Mouse (Mus musculus) liver, embryonic 15.5 days (tissue): ENCODE data around the gene Ccdc78. TPM values are rescaled to one million over a fixed set of nuclear protein-coding genes. Genes with fewer than 3 reads are reported as not detected.
"Not testable (repeated sequence)": the region's sequence is repeated elsewhere in the genome, so short reads cannot be mapped to it uniquely, and the experiment has no call there.

Experiments used
- ATAC-seq: fragments of 200-750 bp; cut with Nextera tagmentation; 2 replicates; pipeline ENCODE4 v1.8.0; 2017; ENCODE audit warnings: moderate number of reproducible peaks, mild to moderate bottlenecking, moderate library complexity; ENCODE audit not compliant: insufficient read depth
- H3K27ac ChIP-seq: fragments of 300-500 bp; sonication (generic); replicated peaks from 2 replicates; pipeline ENCODE4 v1.5.1; 2015; ENCODE audit warnings: mild to moderate bottlenecking, inconsistent platforms
- H3K27me3 ChIP-seq: fragments of 300-500 bp; sonication (generic); 2 replicates; pipeline ENCODE4 v1.6.1; 2015; ENCODE audit warnings: mild to moderate bottlenecking, inconsistent platforms
- H3K36me3 ChIP-seq: fragments of 300-500 bp; sonication (generic); replicated peaks from 2 replicates; pipeline ENCODE4 v1.6.1; 2015; ENCODE audit warnings: moderate library complexity, mild to moderate bottlenecking, inconsistent platforms
- H3K4me1 ChIP-seq: fragments of 300-500 bp; sonication (generic); replicated peaks from 2 replicates; pipeline ENCODE4 v1.6.1; 2015; ENCODE audit warnings: inconsistent platforms
- H3K4me2 ChIP-seq: fragments of 300-500 bp; sonication (generic); 2 replicates; pipeline ENCODE4 v1.6.1; 2015; ENCODE audit warnings: moderate library complexity, mild to moderate bottlenecking, inconsistent platforms
- H3K4me3 ChIP-seq: fragments of 300-500 bp; sonication (generic); replicated peaks from 2 replicates; pipeline ENCODE4 v1.5.1; 2015; ENCODE audit warnings: mild to moderate bottlenecking, inconsistent platforms
- H3K9ac ChIP-seq: fragments of 300-500 bp; sonication (generic); 2 replicates; pipeline ENCODE4 v1.6.1; 2015; ENCODE audit warnings: moderate library complexity, mild to moderate bottlenecking, inconsistent platforms
- H3K9me3 ChIP-seq: fragments of 300-500 bp; sonication (generic); replicated peaks from 2 replicates; pipeline ENCODE4 v1.6.1; 2016; ENCODE audit warnings: inconsistent platforms
- WGBS: fragments of 180-500 bp; shearing (Covaris S2); methylation state at CpG from one replicate; pipeline ENCODE4 v1.1.7; 2015; ENCODE audit warnings: mixed read lengths; ENCODE audit not compliant: insufficient replicate concordance; 5-methylcytosine and 5-hydroxymethylcytosine counted together
- polyA plus RNA-seq: library from polyadenylated mRNA; unstranded; fragments of >200 nt; fragmentation: Nextera tagmentation; extraction: Ambion mirVana; gene quantifications from 2 replicates; pipeline ENCODE4 v1.2.1, GENCODE M21; 2015

The Ccdc78 gene
- polyA plus RNA-seq, 1 experiment from 2014 or later, result 0.03 TPM

- H3K4me2 ChIP-seq, result peak overlapping the region; percentile 96
- no peaks in the 10 kb centered on the region for H3K36me3 ChIP-seq
- peaks cover 52% of the 10 kb centered on the region for H3K4me1 ChIP-seq
- under 1% methylated on average over 37 of the region's 37 CpGs for WGBS
- peak overlapping the region; percentile 70 for H3K9ac ChIP-seq
- peaks cover 3% of the 10 kb centered on the region; the same call in 1 of the 2 replicates for H3K27me3 ChIP-seq
- H3K9me3 ChIP-seq, result no peaks in the 10 kb centered on the region
- ATAC-seq, result 0 out of 2 replicates have a peak, but pooled peaks have one; percentile 6
- H3K4me3 ChIP-seq, result peak overlapping the region; percentile 88
- H3K27ac ChIP-seq, result 0 out of 2 replicates have a peak overlapping the region, but pooled peaks have one; percentile 33
Observed at GRCm38 (mm10) chr17:25796211-25796771, 9.9 kb downstream of the Ccdc78 start.

- Histone ChIP-seq H3K36me3 (no peaks in the 10 kb centered on the region), H3K9me3 (no peaks in the 10 kb centered on the region), H3K27me3 (peaks cover 9% of the 10 kb centered on the region), H3K4me1 (peaks cover 45% of the 10 kb centered on the region), H3K27ac (peak within 1 kb of the TSS; percentile 33; the same call in 1 of the 2 replicates), H3K4me2 (peak within 1 kb of the TSS; percentile 96), H3K4me3 (peak within 1 kb of the TSS; percentile 88), H3K9ac (peak within 1 kb of the TSS; percentile 70)
- WGBS, result under 1% methylated on average over 35 of the region's 35 CpGs
- ATAC-seq, result peak; percentile 76
Observed at GRCm38 (mm10) chr17:25796951-25797369, 10.6 kb downstream of the Ccdc78 start, which contains the start of gene Metrn. Gene Metrn (minus strand): TSS chr17:25797136.

GRCm38 (mm10) chr17:25801029-25801428 is 14.6 kb downstream of the Ccdc78 start:
- ATAC-seq, result no peak
- 5% methylated on average over 6 of the region's 6 CpGs for WGBS
- no peaks in the 10 kb centered on the region for H3K36me3 ChIP-seq
- H3K9me3 ChIP-seq, result no peaks in the 10 kb centered on the region
- no peak overlapping the region for H3K4me2 ChIP-seq
- H3K27ac ChIP-seq, result no peak overlapping the region
- peaks cover 17% of the 10 kb centered on the region for H3K4me1 ChIP-seq
- peaks cover 42% of the 10 kb centered on the region for H3K27me3 ChIP-seq
- no peak overlapping the region for H3K9ac ChIP-seq
- no peak overlapping the region for H3K4me3 ChIP-seq

GRCm38 (mm10) chr17:25802825-25803517 is 16.6 kb downstream of the Ccdc78 start:
- no peak for ATAC-seq
- no peak overlapping the region for H3K4me3 ChIP-seq
- WGBS, result 7% methylated on average over 10 of the region's 10 CpGs
- peaks cover 61% of the 10 kb centered on the region for H3K27me3 ChIP-seq
- H3K27ac ChIP-seq, result no peak overlapping the region
- H3K36me3 ChIP-seq, result no peaks in the 10 kb centered on the region
- H3K4me1 ChIP-seq, result no peaks in the 10 kb centered on the region
- no peak overlapping the region for H3K4me2 ChIP-seq
- no peaks in the 10 kb centered on the region for H3K9me3 ChIP-seq
- H3K9ac ChIP-seq, result no peak overlapping the region

- no peak overlapping the region for H3K9ac ChIP-seq
- H3K4me1 ChIP-seq, result peaks cover 12% of the 10 kb centered on the region
- no peak for ATAC-seq
- 82% methylated on average over 4 of the region's 4 CpGs for WGBS
- peaks cover 92% of the 10 kb centered on the region for H3K27me3 ChIP-seq
- H3K4me3 ChIP-seq, result no peak overlapping the region
- H3K27ac ChIP-seq, result no peak overlapping the region
- no peaks in the 10 kb centered on the region for H3K36me3 ChIP-seq
- H3K4me2 ChIP-seq, result no peak overlapping the region
- no peaks in the 10 kb centered on the region for H3K9me3 ChIP-seq
Observed at GRCm38 (mm10) chr17:25806507-25806906, 20.1 kb downstream of the Ccdc78 start.

- not testable (repeated sequence) for H3K9ac ChIP-seq, H3K4me2 ChIP-seq, H3K36me3 ChIP-seq, ATAC-seq, H3K4me3 ChIP-seq, H3K27ac ChIP-seq, H3K9me3 ChIP-seq
- Histone ChIP-seq H3K4me1 (peaks cover 12% of the 10 kb centered on the region), H3K27me3 (peaks cover 92% of the 10 kb centered on the region)
- WGBS, result 26% methylated on average over 2 of the region's 2 CpGs
Observed at GRCm38 (mm10) chr17:25807452-25807851, 21.1 kb downstream of the Ccdc78 start.

GRCm38 (mm10) chr17:25808028-25808427 is 21.6 kb downstream of the Ccdc78 start:
- H3K4me3 ChIP-seq, result no peak overlapping the region
- H3K36me3 ChIP-seq, result no peaks in the 10 kb centered on the region
- H3K4me2 ChIP-seq, result no peak overlapping the region
- no peak overlapping the region for H3K9ac ChIP-seq
- no peak overlapping the region for H3K27ac ChIP-seq
- H3K4me1 ChIP-seq, result peaks cover 12% of the 10 kb centered on the region
- no peaks in the 10 kb centered on the region for H3K9me3 ChIP-seq
- peaks cover 92% of the 10 kb centered on the region for H3K27me3 ChIP-seq
- no peak for ATAC-seq
- WGBS, result 34% methylated on average over 5 of the region's 5 CpGs

- no peak within 1 kb of the TSS for H3K27ac ChIP-seq
- H3K36me3 ChIP-seq, result no peaks in the 10 kb centered on the region
- peak within 1 kb of the TSS; percentile 69 for H3K4me2 ChIP-seq
- peaks cover 91% of the 10 kb centered on the region for H3K27me3 ChIP-seq
- no peak within 1 kb of the TSS for H3K9ac ChIP-seq
- peak within 1 kb of the TSS; percentile 52 for H3K4me3 ChIP-seq
- no peaks in the 10 kb centered on the region for H3K9me3 ChIP-seq
- peaks cover 12% of the 10 kb centered on the region for H3K4me1 ChIP-seq
- WGBS, result 1% methylated on average over 98 of the region's 100 CpGs
- ATAC-seq, result 0 out of 2 replicates have a peak, but pooled peaks have one; percentile 22
Observed at GRCm38 (mm10) chr17:25808789-25809605, 22.6 kb downstream of the Ccdc78 start, which contains the start of gene Fbxl16. Gene Fbxl16 (plus strand): TSS chr17:25809085.

GRCm38 (mm10) chr17:25809606-25810340 is 23.4 kb downstream of the Ccdc78 start:
- H3K4me3 ChIP-seq, result peak overlapping the region; percentile 52
- 8% methylated on average over 24 of the region's 25 CpGs for WGBS
- H3K9ac ChIP-seq, result no peak overlapping the region
- H3K27ac ChIP-seq, result no peak overlapping the region
- peaks cover 12% of the 10 kb centered on the region for H3K4me1 ChIP-seq
- 0 out of 2 replicates have a peak, but pooled peaks have one; percentile 15 for ATAC-seq
- peak overlapping the region; percentile 69 for H3K4me2 ChIP-seq
- peaks cover 93% of the 10 kb centered on the region for H3K27me3 ChIP-seq
- H3K9me3 ChIP-seq, result no peaks in the 10 kb centered on the region
- no peaks in the 10 kb centered on the region for H3K36me3 ChIP-seq

- 45% methylated on average over 4 of the region's 4 CpGs for WGBS
- no peak for ATAC-seq
- Histone ChIP-seq H3K4me3 (no peak overlapping the region), H3K9me3 (no peaks in the 10 kb centered on the region), H3K4me2 (no peak overlapping the region), H3K27ac (no peak overlapping the region), H3K4me1 (peaks cover 12% of the 10 kb centered on the region), H3K36me3 (no peaks in the 10 kb centered on the region), H3K9ac (no peak overlapping the region), H3K27me3 (peaks cover 95% of the 10 kb centered on the region)
Observed at GRCm38 (mm10) chr17:25810890-25811289, 24.5 kb downstream of the Ccdc78 start.
